Mouse (Mus musculus): ENCODE data around the gene Prkn.

The Prkn gene

DNA sequence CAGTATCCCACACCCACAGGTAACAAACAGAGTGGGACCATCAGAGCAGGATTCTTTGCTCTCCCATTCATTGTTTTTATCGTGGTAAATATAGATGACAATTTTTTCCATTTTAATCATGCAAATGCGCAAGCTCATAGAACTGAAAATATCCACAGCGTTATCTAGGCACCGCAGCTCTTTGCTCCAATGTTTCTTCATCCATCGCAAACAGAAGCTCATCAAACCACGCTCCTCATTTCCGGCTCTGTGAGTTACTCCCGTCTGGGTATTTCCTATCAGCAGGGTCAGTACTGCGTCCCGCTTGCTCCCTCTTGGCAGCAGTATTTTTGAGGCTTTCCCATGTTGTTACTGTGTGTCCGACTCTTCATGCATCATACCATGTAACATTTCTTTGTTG is 1022.8 kb downstream of the Prkn start:
- no peak for DNase-seq

DNA sequence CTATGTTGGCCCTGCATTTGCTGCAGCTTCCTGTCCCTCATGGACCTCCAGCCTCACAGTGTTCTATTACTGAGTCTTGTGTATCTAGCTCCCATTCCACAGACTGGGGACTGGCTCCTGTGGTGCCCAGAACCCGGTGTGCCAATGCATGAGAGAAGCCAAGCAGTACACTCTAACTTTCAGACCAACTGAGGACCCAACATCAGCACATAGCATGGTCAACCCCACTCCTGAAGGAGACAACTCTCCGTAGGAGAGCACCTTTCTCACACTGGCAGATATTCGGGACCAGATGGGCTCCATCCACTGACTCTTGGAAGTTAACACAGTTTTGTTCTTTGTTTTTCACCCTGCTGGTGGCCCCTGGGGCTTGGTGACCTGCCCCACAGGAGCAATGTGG is 1026.0 kb downstream of the Prkn start:
- DNase-seq: no peak

DNA sequence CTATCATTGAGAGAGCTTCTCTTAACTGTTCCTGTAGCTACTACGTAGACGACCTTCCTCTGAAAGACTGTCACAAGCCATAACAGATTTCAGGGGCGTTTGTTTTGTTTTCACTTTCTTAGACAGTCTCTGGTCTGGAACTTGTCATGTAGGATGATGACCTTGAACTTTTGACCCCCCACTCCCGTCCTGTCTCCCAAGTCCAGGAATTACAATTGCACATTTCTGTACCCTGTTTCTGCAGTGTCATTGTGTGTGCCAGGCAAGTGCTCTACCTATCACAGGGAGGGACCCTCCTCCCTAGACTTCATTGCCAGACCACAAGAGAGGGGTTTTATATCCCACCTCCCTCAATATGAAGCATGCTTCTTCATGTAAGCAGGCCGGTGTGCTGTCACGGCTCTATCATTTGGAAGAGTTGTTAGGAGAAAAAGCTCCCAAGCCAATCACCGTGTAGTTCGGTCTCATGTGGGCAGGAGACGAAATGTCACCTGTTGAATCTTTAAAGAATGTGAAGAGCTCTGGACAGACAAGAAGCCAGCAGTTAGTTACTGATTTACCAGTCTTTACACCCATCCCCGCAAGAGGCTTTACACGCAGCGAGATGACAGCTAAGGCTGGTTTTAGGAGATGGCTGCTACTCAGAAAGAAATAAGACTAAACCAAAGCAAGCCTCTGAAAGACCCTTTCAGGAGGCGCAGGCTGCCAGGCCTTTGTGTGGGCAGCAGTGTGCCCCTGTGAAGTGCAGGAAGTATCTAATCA is 1027.3 kb downstream of the Prkn start:
- no peak for DNase-seq

DNA sequence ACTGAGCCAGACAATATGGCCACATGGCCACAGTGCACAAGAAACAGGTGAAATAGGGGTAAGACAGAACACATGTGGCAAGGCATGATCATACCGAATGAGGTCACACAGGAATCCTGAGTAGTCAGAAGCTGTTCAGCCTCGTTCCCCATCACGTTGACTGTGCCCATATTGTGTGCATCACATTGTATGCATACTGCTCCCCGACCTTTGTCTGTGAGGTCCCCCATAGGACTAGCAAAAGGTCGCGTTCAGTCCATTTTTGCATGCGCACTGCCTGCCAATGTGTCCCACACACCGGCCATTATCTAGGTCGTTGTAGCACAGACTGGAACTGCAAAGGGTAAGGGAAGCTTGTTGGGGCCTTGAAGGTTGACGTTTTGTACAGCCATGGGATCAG is 1030.4 kb downstream of the Prkn start:
- no peak for DNase-seq

DNA sequence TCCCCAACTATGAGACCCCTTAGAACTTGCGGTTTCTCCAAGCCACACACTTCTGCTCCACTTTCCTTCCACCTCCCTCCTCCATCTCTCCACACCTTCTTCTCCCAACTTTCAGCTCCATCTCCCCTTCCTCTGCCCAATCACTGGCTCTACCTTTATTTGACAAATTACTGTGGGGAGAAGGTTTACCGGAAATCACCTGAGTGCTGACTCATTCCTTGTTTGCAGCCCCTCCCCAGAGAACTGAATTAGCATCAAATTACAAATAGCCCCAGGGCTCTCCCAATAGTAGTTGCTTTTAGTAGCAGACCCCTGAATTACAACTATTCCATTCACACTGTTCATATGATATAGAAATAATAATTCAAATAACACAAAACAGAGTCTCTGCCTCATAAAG is 1036.1 kb downstream of the Prkn start:
- no peak for DNase-seq

DNA sequence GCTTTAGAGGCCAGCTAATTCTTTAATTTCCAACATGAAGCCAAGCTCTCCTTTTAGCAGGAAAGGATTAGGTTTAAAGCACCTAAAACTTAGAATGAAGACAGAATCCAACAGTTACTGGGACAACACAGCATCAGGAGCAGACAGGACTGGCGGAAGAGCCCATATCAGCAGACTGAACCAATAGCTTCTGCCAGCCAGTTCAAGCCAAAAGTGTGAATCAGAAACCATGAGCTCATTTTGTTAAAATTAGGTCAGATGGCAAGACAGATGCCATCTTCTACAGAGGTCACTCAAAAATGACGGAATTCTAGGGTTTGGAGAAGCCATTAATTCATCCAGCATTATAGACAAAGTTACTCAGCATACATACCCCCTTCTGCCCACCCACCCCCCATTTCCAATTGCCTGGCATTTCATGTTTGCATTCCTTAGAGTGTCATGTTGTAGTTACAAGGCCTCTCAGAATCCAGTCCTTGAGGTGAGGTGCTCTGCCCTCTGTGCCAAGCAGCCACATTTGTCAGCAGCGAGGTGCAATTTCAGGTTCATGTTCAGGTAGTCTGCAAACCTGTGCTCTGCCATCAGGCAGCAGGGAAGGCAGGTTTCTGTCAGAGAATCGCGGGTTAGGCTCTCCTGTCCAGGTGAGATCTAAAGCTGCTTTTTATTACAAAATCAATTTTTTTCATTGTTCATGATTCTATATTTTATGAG is 1041.1 kb downstream of the Prkn start:
- no peak for DNase-seq

DNA sequence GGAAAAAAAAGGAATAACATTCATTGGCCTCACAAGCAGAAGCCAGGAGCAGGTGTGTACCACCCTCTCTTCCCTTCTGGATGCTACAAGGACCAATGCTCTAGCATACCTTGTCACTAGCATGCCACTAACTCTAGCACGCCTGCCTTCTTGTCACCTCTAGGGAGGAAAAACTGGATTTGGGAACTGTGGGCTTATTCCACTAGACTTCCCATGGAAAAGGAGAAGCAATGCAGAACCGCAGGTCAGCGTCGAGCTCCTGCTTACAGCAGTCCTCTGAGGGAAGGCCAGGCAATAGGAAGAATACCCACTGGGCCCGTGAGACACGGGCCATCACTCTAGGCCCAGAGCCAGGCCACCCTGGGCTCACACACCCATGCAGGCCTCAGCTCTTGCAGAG is 1045.4 kb downstream of the Prkn start:
- DNase-seq: no peak

DNA sequence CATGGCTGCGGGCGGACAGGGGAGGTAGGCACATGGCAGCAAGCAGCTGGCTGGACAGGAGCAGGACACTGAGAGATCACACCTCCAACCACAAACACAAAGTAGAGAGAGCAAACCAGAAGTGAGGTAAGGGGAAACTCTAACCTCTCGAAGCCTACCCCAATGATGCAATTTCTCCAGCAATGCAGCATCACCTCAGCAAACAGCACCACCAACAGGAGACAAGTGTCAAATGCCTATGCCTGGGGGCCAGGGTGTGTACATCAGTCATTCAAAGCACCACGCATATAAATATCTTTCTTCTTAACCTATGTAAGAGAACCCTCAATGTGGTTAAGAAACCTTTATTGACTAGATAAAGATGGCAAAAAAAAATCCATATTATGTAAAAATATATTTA is 1046.8 kb downstream of the Prkn start:
- no peak for DNase-seq

DNA sequence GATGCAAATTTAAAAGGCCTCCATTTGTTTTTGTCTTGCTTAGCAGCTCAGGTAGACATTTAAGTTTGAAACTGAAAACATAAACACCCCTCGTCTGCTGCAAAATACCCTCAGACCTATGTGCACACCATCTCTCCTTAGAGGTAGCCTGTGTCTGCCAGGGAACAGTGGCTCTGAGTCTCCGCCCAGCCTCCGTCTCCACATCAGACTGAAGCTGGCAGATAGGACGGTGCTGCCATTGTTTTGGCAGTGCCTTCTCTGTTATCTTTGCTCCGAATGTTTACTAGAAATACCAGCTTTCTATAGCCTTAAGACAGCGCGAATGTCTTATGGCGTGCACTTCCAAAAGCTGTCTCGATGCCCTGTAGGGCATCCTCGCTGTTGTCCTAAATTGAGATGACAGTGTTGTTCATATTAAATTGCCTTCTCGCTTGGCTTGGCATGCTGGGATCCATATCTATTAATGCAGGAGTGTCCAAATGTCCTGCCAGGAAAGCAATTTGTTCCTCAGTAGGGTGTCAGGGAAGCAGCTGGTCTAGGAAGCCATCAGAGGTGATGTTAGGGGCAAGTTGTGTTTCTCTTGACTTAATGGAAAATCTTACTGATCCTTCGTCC is 1047.5 kb downstream of the Prkn start:
- no peak for DNase-seq

DNA sequence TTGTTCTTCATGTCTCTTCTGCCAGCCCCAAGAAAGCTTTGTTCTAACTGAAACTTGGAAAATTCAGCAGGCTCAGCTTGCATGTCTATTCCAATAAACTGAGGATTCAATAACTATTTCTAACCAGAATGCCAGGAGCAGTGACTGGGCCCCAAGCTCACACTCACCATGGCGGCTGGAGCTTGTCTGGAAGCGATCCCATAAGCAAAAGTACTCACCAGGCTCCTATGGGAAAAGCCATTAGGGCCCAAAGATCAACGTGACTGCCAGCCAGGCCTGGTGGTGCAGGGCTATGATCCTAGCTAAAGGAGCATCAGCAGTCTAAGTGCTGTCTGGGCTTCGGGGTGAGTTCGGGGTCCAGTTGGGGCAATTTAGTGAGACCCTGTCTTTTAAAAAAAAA is 1048.6 kb downstream of the Prkn start:
- DNase-seq: no peak

DNA sequence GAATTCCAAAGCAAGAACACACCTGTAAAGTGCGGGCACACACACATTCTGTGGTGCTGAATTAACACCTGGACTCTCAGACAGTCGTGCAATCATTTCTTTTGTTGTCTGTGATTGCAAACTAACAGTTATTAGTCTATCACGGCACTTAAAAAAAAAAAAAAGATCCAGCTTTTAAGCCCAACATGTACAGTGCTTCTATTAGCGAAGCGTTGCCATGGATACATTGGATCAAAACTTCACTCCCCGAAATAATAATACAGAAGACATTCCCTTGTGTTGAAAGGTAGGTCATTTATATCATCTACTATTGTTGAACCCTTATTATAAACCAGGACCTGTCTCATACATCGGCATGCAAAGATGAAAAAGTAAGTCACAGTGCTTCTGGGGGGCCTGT is 1060.1 kb downstream of the Prkn start:
- no peak for DNase-seq

DNA sequence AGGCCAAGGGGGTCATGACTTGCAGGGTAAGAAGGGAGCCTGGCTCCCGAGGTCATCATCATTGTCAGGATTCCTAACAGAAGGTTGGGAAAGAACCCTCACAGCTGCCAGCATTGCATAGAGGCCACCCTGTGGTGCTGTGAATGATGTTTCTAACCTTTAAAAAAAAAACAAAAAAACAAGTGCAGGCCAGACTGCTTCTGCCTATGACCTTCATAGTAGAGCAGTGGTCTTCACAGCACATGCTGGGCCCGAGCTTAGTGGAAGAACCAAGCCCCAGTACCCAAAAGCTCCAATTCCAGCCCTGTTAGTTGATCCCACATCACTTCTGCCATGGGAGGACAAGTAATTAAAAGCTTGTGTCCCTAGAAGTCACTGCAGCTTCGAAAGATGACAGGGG is 1061.5 kb downstream of the Prkn start:
- no peak for DNase-seq

DNA sequence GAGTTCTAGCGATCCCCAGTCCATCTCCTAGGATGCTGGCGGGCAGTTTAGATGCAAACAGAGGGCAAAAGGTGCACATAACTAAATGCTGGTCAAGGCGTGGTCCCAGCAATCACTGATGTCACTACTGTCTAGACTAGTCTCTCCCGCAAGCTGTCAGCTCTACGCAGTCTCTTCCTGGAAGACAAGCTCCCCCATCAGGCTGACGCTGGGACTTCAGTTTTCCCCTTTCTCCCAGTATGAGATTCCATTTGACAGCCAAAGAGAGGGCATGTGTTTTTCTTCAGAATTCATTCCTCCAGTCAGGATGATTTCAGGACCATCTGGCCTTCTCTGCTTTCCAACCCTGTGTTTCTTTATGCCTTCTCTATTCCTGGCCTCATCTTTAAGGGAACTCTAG is 1062.8 kb downstream of the Prkn start:
- DNase-seq: no peak

DNA sequence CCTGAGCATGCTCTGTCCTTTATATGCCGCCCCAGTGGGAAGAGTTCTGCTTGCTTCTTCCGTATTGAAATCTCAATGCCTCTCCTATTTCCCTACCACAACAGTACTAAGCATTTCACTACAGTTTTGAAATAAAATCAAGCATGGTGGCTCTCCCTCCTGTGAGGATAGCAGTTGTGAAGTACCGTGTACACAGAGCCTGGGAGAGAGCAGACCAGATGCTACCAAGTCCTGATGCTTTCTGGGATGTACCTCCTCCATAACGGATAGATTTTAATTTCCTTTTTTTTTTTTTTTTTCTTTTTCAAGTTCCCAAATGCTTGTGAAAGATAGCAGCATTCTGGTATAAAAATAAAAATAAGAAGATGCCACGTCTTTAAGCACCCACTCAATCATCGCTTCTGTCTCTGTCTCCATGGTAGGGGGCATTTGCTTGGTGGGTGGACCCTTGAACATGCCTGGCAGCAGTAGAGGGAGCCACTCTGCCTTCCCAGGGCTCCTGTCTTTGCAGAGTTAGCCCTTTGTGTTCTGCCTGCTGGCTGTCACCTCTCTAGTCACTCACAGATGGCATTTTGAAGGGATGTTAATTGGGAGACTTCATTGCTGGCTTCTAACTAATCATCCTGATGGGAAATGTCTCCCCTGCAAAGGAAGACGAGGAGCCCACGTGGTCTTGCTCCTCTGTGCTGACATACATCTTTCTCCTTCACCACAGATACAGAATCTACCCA is 1070.6 kb downstream of the Prkn start:
- no peak for DNase-seq

DNA sequence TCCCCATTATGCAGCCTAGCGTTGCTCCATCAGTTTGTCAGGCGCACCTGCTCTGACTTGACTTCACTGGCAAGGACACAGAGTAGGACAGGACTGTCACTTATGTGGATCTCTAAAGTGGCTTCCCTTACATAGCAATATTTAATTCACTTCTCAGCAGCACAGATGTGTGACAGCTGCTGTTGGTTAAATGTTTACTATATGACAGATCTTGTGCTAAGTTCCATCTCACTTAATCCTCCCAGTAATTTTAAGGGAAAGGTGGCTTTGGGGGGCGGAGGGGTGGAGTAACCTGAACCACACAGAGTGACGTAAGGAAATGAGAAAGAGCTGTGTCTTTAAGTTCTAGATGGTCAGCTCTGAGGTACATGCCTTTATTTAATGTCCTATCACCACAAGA is 1072.0 kb downstream of the Prkn start:
- no peak for DNase-seq

DNA sequence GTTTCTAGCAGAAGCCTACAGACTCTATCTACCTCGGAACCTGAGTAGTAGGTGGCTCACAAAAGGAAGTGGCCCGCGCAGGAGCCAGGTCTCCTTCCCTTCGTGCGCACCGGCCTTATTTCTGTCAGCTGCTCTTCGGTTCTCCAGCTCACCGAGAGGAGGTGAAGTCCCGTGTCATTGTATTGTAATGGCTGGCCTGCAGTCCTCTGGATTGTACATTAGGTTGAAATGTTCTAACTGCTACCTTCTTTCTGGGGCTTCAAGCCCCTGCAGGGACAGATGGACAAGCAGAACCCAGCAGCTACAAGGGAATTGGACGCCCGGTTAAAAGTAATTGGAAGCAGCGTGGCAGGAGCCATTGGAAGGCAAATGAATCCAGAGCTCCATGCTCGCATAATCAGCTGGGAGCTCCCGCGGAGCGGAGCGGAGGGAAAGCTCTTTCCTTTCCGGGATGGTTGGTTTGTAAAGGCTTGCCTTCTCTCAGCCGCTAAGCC is 1072.7 kb downstream of the Prkn start:
- no peak for DNase-seq

DNA sequence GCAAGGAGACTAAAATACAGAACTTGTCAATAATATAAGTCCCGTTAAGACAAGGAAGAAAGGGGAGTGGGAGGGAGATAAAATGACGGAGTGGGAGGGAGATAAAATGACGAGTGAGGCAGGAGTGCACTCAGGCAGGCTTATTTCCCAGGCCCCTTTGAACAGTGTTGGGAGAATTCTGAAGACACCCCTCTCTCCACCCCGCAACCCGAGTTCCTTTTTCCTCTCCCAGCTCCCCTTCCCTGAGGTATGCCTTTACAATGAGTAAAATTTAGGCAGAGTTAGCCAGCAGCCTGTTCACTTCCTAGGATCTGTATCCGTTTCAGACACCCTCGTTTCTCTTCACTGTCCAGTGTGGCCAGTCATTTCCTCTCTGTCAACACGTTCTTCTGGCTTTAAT is 1073.4 kb downstream of the Prkn start:
- no peak for DNase-seq

DNA sequence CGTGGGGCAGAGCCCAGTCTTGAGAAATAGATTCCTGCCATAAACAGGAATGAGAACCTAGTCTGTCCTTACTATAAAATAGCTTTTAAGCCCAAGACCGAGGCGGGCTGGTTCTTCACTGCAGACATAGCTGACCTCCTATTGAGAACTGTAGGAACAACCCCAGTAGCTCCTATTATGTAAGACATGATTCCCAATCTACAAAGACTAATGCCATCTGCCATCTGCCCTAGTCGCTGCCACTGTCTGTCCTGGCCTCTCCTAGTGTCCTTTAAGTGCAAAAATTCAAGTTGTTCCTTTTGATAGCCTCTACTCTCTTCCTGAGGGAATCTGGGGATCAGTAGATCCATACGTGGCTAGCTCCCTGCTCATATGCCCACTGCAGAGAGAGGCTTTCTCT is 1074.3 kb downstream of the Prkn start:
- no peak for DNase-seq

DNA sequence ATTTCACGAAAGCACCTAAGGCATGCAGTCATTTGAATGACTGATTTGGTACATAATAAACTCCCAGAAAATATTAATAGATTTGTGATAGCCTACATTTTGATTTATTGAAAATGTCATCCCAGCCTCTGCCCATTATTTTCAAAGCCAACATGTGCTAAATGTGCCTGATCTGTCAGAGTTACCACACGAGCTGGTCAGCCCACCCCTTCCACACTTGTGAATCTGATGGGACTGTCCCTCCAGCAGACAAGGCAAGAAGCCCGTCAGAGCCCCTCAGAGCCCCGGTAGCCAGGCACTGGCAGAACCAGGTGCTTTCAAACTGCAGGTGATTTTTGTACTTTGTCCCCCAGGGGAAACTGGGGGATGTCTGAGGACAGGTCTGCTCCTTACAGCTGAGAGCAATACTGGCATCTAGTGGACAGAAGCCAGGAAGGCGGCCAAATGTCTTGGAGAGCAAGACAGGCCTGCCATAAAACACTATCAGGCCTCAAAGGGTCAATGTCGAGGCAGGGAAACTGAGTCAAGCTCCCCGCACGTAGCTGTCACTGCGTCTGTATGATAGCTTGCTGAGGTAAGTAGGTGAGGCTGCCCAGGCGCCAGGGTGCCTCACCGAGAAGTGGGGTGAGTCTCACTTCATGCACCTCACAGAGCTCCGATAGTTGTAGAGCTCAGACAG is 1078.1 kb downstream of the Prkn start:
- no peak for DNase-seq

DNA sequence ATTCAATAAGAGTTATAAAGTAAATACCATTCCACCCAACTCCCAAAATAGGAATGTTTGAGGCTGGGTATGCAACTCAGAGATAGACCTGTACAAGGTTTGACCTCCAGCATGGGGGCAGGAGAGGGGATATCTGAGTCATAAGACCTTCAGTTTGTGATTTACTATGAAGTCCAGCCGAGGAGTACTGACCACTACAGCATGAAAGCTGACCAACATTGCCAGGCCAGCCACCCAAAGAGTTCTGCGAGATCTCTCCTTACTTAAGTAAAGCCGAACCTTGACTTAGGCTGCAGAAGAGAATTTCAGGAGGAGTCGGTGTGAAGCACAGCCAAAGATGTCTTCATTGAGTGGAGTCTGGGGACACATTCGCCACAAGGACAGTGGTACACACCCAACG is 1079.4 kb downstream of the Prkn start:
- no peak for DNase-seq

DNA sequence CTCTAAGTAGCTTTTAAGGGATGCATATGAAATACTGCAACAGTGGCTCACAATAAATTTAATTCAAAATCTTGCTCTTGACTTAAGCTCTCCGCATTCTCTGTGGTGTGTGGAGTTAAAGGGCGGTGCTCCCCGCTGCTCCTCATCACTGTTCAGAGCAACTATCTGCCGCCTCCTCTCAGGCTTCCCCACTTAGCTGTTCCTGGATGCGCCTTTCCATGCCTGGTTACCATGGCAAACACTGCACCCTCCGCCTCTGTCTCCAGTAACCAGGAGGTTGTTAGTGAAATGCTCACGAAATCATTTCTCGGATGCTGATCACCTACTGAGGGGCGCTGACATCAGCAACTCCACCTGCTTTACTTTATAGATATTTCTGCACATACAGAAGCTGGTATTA is 1080.8 kb downstream of the Prkn start:
- no peak for DNase-seq

DNA sequence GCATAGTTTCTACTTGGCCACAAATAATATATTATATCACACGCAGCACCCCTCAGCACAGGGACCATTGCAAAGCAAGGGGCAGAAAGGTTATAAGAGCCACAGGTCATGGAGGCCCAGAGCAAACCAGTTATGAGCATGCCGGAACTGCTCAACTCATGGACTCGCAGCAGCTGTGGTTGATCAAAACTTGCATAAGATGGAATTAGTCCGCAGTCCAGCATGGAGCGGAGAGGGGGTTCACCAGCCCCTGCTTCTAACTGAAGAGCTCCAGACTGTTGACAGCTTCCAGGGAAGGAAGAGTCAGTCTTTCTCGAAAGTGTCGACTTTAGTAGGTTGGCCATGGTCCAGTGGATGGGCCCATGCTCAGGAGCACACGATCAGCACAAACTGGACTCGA is 1083.8 kb downstream of the Prkn start:
- no peak for DNase-seq

DNA sequence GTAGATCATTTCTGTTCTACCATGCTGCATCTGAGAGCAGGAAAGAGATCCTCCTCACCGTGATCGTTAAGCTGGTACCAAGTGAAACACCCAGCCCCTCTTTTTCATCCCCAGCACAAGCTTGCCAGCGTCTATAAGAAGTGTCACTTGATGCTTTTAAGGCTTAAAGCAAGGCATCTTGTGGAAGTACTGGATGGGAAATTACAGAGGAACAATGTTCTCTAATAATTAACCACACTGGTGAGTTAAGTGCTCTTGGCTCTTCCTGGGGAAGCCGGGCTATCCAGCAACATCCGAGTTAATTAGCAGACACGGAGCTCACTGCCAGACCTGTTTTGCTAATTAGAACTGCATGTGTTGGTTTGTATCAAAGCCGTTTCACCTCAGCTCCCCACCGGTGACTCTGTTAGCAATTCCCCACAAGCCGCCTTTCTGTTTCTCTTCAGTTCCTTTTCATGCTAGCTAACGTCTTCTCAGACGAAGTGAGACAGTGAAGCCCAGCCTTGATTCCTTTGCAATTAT is 1086.7 kb downstream of the Prkn start:
- DNase-seq: no peak

Measured in thymus, postnatal 14 days (tissue).